ENCODE assay signal across 15 mouse cellular contexts in the genomic region with DNA sequence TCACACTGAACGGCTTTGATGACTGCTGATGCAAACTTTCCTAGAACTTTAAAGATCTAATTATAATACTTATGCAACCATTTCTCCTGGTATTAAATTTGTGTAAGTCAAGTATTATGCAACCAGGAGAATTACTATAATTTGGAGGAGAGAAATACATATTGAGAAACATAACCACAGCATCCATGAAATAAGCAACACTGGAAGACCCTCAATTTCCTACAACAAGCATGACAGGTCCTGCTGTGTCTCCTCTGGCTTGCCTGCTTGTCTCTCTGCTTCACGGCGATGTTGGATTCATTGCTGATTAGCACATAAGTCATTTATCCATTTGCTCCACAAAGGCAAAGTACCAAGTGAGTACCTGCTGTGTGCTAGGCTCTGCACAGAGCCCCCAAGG.
"Had no signal": no experiment of that assay in that cellular context is flagged by ENCODE, and none has a peak within 500 bp of the region (broad histone marks: within the 10 kb centered on the region; RNA-seq: fewer than 3 reads in every experiment).

No protein-coding gene starts in this region.

- H3K27ac ChIP-seq: neural tube, embryonic 15.5 days; stomach, embryonic 15.5 days; stomach, postnatal 0 days had no signal

- H3K9ac ChIP-seq: neural tube, embryonic 15.5 days; stomach, embryonic 15.5 days had no signal

- H3K4me1 ChIP-seq: stomach, embryonic 15.5 days had no signal

- H3K9me3 ChIP-seq: neural tube, embryonic 15.5 days; stomach, embryonic 15.5 days had no signal

- H3K4me2 ChIP-seq: neural tube, embryonic 15.5 days; stomach, embryonic 15.5 days had no signal

- H3K27me3 ChIP-seq: neural tube, embryonic 15.5 days; stomach, embryonic 15.5 days had no signal

- H3K4me3 ChIP-seq: neural tube, embryonic 15.5 days; stomach, embryonic 15.5 days had no signal

- H3K36me3 ChIP-seq: neural tube, embryonic 15.5 days; stomach, embryonic 15.5 days had no signal

- DNase-seq: retina, postnatal 1 day; right cerebral cortex, adult 18-20 months; right cerebral cortex, postnatal 14 days; right cerebral cortex, postnatal 25 days; right cerebral cortex, postnatal 4 days; spleen, adult 18-20 months; thymus, adult 18-20 months; thymus, adult 2 months; thymus, postnatal 14 days; thymus, postnatal 25 days; thymus, postnatal 36 days; thymus, postnatal 4 days had no signal
